Mouse (Mus musculus): Measurements from ENCODE around the gene AI854703. TPM values are rescaled to one million over a fixed set of nuclear protein-coding genes. Genes with fewer than 3 reads are reported as not detected.

Gene AI854703
- polyA plus RNA-seq, 1 experiment = 14.0 TPM

DNA sequence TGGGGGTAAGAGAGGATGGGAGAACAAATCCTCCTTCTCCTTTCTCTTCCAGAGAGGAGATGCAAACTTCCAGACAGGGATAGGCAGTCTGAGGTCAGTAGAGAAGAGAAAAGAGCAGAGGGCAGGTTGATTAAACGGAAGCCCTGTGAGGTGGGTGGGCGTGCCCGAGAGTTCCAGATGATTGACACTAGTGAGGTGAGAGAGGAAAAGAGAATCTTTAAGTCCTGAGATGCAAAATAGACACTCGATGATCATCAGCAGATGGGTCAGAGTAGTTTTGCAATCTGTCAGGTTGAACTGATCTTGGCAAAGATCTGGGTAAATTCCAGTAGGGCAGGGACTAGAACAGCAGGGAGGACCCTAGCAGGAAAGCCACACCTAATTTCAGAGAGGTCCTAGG, 38.2 kb downstream of the AI854703 start:
- no peak for DNase-seq (ENCODE audit: low read depth)
- no peak for TF ChIP-seq POLR2A (IDR thresholded peaks at IDR 0.05; ENCODE audit: borderline replicate concordance, extremely low read depth, insufficient read depth, insufficient read length, poor library complexity, severe bottlenecking)

- no peak for DNase-seq (ENCODE audit: low read depth)
These were observed 38.9 kb downstream of the AI854703 start for GRCm38 (mm10) chr6:48665471-48665870.

GRCm38 (mm10) chr6:48666159-48666586, 39.6 kb downstream of the AI854703 start:
- TF ChIP-seq POLR2A (IDR thresholded peaks at IDR 0.05; ENCODE audit: borderline replicate concordance, extremely low read depth, insufficient read depth, insufficient read length, poor library complexity, severe bottlenecking) (no peak), CTCF (IDR thresholded peaks at IDR 0.05; ENCODE audit: borderline replicate concordance, extremely low read depth, insufficient read depth, insufficient read length) (no peak)
- DNase-seq (ENCODE audit: low read depth) = no peak

More at GRCm38 (mm10) chr6:48665471-48665870, 38.9 kb downstream of the AI854703 start:
- no peak for TF ChIP-seq POLR2A (IDR thresholded peaks at IDR 0.05; ENCODE audit: borderline replicate concordance, extremely low read depth, insufficient read depth, insufficient read length, poor library complexity, severe bottlenecking)
- TF ChIP-seq CTCF (IDR thresholded peaks at IDR 0.05; ENCODE audit: borderline replicate concordance, extremely low read depth, insufficient read depth, insufficient read length) = no peak

DNA sequence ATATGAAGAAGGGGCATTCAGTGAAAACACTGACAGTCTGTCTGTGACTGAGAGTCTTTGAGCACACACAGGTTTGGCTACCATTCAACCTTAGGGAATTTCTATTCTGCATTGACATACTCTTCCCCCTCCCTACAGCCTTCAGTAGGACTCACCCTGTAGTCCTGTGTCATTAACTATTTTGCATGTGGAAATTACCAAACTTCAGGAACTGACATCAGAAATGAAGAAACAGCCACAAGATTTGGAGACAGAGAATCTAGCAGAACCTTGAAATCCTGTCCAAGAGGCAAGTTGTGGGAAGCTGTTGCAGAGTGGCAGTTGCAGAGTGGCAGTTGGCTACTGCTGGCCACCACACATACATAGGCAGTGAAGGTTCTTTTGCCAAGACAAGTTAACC, 41.5 kb downstream of the AI854703 start:
- DNase-seq (ENCODE audit: low read depth) = no peak
- TF ChIP-seq CTCF (IDR thresholded peaks at IDR 0.05; ENCODE audit: borderline replicate concordance, extremely low read depth, insufficient read depth, insufficient read length) = no peak
- TF ChIP-seq POLR2A (IDR thresholded peaks at IDR 0.05; ENCODE audit: borderline replicate concordance, extremely low read depth, insufficient read depth, insufficient read length, poor library complexity, severe bottlenecking) = no peak

- TF ChIP-seq POLR2A (IDR thresholded peaks at IDR 0.05; ENCODE audit: borderline replicate concordance, extremely low read depth, insufficient read depth, insufficient read length, poor library complexity, severe bottlenecking) (no peak), CTCF (IDR thresholded peaks at IDR 0.05; ENCODE audit: borderline replicate concordance, extremely low read depth, insufficient read depth, insufficient read length) (no peak)
These were observed 42.9 kb downstream of the AI854703 start for GRCm38 (mm10) chr6:48669446-48669969.

DNA sequence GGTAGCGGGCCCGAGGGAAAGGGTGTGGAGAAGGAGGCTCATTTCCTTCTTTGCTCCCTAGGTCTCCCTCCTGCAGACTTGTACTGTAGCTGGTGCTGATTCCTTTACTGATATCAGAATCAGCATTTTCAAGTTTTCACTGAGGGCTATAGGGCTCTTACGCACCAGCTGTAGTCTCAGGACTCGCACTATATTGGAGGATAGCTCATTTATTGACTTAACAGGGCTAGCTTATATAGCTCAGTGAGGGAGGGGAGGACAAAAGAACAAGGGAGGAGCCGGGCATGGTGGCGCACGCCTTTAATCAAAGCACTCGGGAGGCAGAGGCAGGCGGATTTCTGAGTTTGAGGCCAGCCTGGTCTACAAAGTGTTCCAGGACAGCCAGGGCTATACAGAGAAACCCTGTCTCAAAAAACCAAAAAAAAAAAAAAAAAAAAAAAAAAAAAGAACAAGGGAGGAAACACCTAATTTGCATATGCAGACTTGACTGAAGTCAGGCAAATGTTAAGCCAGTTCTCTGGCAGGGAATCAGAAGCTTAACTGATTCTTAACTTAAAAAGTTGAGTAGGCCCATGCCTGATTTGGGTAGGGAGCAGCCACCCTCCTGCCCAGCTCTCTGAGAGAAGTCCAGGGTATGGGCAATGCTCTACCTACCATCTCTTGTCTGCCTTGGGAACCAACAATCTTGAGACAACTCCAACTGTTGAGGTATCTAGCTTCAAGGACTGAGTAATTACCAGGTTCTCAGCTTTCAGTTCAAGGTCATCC, 47.9 kb downstream of the AI854703 start:
- TF ChIP-seq POLR2A (IDR thresholded peaks at IDR 0.05; ENCODE audit: borderline replicate concordance, extremely low read depth, insufficient read depth, insufficient read length, poor library complexity, severe bottlenecking) = no peak
- no peak for TF ChIP-seq CTCF (IDR thresholded peaks at IDR 0.05; ENCODE audit: borderline replicate concordance, extremely low read depth, insufficient read depth, insufficient read length)

More at GRCm38 (mm10) chr6:48669446-48669969, 42.9 kb downstream of the AI854703 start:
- no peak for DNase-seq (ENCODE audit: low read depth)

DNA sequence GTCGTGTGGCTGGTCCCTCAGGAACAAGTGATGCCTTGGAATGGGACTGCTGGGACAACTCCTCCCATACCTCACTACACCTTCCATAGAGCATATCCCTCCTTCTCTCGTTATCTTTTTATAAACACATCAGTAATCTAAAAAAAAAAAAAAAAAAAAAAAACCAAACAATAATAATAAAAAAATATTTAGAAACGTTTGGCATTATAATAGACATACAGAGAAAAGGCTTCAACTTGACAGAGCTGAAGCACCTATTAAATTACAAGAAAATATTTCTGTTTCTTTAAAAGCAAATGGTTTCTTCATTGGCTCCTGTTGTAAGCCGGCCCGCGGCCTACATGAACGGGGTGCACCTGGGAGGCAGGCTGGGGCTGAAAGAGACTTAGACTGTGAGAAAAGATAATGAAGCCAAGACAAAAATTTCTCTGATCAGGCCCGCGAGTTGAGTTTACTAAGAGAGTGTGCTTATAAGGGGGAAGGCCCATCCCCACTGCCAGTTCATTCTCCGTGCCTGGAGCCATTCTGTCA, 48.9 kb downstream of the AI854703 start:
- no peak for TF ChIP-seq POLR2A (IDR thresholded peaks at IDR 0.05; ENCODE audit: borderline replicate concordance, extremely low read depth, insufficient read depth, insufficient read length, poor library complexity, severe bottlenecking)
- TF ChIP-seq CTCF (IDR thresholded peaks at IDR 0.05; ENCODE audit: borderline replicate concordance, extremely low read depth, insufficient read depth, insufficient read length) = no peak
- DNase-seq (ENCODE audit: low read depth) = peak; percentile 20

More for the DNA sequence above, 47.9 kb downstream of the AI854703 start:
- no peak for DNase-seq (ENCODE audit: low read depth)

DNA sequence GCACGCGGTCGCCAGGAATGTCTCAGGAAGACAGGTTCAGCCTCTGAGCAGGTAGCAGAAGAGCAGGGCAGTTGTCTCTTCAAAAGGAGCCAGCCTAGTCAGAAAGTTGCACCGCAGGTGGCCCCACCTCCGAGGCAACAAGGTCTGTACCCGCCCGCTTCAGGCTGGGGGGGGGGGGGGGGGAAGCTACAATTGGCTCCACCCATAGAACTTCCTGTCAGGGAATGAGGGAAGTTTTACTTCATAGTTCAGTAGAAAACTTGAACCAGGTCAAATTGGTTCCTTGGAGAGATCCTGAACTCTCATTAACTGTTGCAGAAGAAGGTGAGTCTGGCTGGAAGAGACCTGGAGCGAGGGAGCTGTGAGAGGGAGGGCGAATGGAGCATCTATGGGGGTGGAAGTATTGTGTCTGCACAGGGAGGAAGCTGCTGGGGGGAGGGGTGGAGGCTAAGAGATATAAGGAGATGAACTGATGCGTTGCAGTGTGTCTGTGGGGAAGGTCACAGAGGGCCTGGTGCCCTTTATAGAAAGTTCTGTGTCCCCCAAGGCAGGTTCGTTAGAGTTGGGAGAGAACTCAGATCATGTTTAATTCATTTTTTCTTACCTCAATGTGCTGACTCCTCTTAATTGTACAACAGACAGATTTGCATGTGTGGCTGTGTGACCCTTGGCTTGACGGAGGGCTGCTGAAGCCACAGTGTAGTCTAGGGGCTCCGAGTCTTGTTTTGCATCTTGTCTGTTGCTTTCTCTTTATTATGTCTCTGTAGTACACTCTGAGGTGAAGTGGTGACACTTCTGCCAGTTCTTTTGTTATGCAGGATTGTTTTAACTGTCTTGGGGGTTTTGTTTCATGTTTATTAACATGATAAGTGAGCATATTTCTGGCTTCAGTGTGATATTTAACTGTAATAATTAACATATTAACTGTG, 49.6 kb downstream of the AI854703 start, which contains the start of gene Gimap9:
TSS of gene Gimap9 (plus strand) at position 199 of the 929 bp plus-strand sequence.
- TF ChIP-seq POLR2A (IDR thresholded peaks at IDR 0.05; ENCODE audit: borderline replicate concordance, extremely low read depth, insufficient read depth, insufficient read length, poor library complexity, severe bottlenecking) (no peak), CTCF (IDR thresholded peaks at IDR 0.05; ENCODE audit: borderline replicate concordance, extremely low read depth, insufficient read depth, insufficient read length) (no peak)
- DNase-seq (ENCODE audit: low read depth) = peak; percentile 2

- TF ChIP-seq CTCF (IDR thresholded peaks at IDR 0.05; ENCODE audit: borderline replicate concordance, extremely low read depth, insufficient read depth, insufficient read length) = no peak
- TF ChIP-seq POLR2A (IDR thresholded peaks at IDR 0.05; ENCODE audit: borderline replicate concordance, extremely low read depth, insufficient read depth, insufficient read length, poor library complexity, severe bottlenecking) = no peak
- DNase-seq (ENCODE audit: low read depth) = no peak
These were observed 50.4 kb downstream of the AI854703 start for GRCm38 (mm10) chr6:48676860-48677415.

- no peak for DNase-seq (ENCODE audit: low read depth)
- TF ChIP-seq POLR2A (IDR thresholded peaks at IDR 0.05; ENCODE audit: borderline replicate concordance, extremely low read depth, insufficient read depth, insufficient read length, poor library complexity, severe bottlenecking) = no peak
- no peak for TF ChIP-seq CTCF (IDR thresholded peaks at IDR 0.05; ENCODE audit: borderline replicate concordance, extremely low read depth, insufficient read depth, insufficient read length)
These were observed 51.2 kb downstream of the AI854703 start for GRCm38 (mm10) chr6:48677492-48678345.
